Mouse (Mus musculus) midbrain, embryonic 14.5 days (tissue): ENCODE data around the gene Irs3. TPM values are rescaled to one million over a fixed set of nuclear protein-coding genes. Genes with fewer than 3 reads are reported as not detected.

Source experiments
- ATAC-seq: fragments of 200-750 bp; cut with Nextera tagmentation; 2 replicates; pipeline ENCODE4 v1.8.0; 2017; ENCODE audit warnings: moderate number of reproducible peaks, moderate library complexity; ENCODE audit not compliant: low FRiP score, low TSS enrichment
- DNase-seq: peaks from one replicate; pipeline ENCODE4 v3.0.0-alpha.2; 2015
- H3K27ac ChIP-seq: fragments of 300-500 bp; sonication (generic); replicated peaks from 2 replicates; pipeline ENCODE4 v1.5.1; 2014; ENCODE audit warnings: mild to moderate bottlenecking, low read depth, low read length, moderate library complexity
- H3K27me3 ChIP-seq: fragments of 300-500 bp; sonication (generic); 2 replicates; pipeline ENCODE4 v1.6.1; 2014; ENCODE audit warnings: low read length, control low read depth, mixed read lengths; ENCODE audit not compliant: control insufficient read depth, insufficient read depth
- H3K36me3 ChIP-seq: fragments of 300-500 bp; sonication (generic); 2 replicates; pipeline ENCODE4 v1.6.1; 2014; ENCODE audit warnings: low read length, control low read depth; ENCODE audit not compliant: control insufficient read depth, insufficient read depth
- H3K4me1 ChIP-seq: fragments of 300-500 bp; sonication (generic); 2 replicates; pipeline ENCODE4 v1.6.1; 2014; ENCODE audit warnings: mild to moderate bottlenecking, antibody characterized with exemption, low read length, control low read depth; ENCODE audit not compliant: control insufficient read depth, insufficient read depth
- H3K4me2 ChIP-seq: fragments of 300-500 bp; sonication (generic); 2 replicates; pipeline ENCODE4 v1.6.1; 2014; ENCODE audit warnings: mild to moderate bottlenecking, low read length, moderate library complexity
- H3K4me3 ChIP-seq: fragments of 300-500 bp; sonication (generic); replicated peaks from 2 replicates; pipeline ENCODE4 v1.5.1; 2014; ENCODE audit warnings: low read depth, low read length
- H3K9ac ChIP-seq: fragments of 300-500 bp; sonication (generic); replicated peaks from 2 replicates; pipeline ENCODE4 v1.6.1; 2014; ENCODE audit warnings: mild to moderate bottlenecking, low read length, moderate library complexity
- H3K9me3 ChIP-seq: fragments of 300-500 bp; sonication (generic); 2 replicates; pipeline ENCODE4 v1.6.1; 2016; ENCODE audit warnings: low read length, control low read depth, mixed read lengths; ENCODE audit not compliant: control insufficient read depth
- WGBS: fragments of 180-500 bp; shearing (Covaris S2); extraction: QIAGEN DNeasy Blood & Tissue Kit; methylation state at CpG from one replicate; pipeline ENCODE4 v1.1.7; 2014; 5-methylcytosine and 5-hydroxymethylcytosine counted together
- polyA plus RNA-seq: library from polyadenylated mRNA; unstranded; fragments of >200 nt; fragmentation: Nextera tagmentation; extraction: Ambion mirVana; gene quantifications from 2 replicates; pipeline ENCODE4 v1.2.1, GENCODE M21; 2014

The Irs3 gene
- polyA plus RNA-seq, 1 experiment from 2014 or later, result not detected

GRCm38 (mm10) chr5:137649669-137650571 lies 4.4 kb upstream of the Irs3 start:
- no peak for ATAC-seq
- H3K9me3 ChIP-seq, result no peaks in the 10 kb centered on the region
- peaks cover 26% of the 10 kb centered on the region for H3K36me3 ChIP-seq
- peaks cover 14% of the 10 kb centered on the region for H3K4me1 ChIP-seq
- WGBS, result 14% methylated on average over 18 of the region's 18 CpGs
- DNase-seq, result peak; percentile 39
- H3K4me2 ChIP-seq, result peak overlapping the region; percentile 38
- no peak overlapping the region for H3K4me3 ChIP-seq
- H3K9ac ChIP-seq, result no peak overlapping the region
- H3K27me3 ChIP-seq, result peaks cover 16% of the 10 kb centered on the region
- 0 out of 2 replicates have a peak overlapping the region, but pooled peaks have one; percentile 32 for H3K27ac ChIP-seq

DNA sequence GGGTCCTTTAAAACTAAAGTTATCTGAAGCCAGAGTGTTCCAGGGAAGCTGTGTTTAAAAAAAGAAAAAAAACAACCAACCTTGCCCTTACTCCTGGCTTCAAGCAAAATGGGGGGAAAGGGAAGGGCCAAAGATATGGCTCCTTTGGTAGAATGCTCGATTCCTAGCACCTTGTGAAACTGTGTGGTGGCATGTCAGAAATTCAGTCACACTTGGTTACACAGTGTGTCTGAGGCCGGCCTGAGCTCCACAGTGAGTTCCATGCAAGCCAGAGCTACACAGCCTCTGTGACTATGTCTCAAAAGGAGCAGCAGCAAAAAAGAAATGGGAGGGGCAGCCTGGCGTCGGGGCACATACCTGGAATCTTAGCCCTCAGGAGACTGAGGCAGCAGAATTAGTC lies 3.7 kb upstream of the Irs3 start:
- H3K4me1 ChIP-seq, result peaks cover 14% of the 10 kb centered on the region
- peaks cover 21% of the 10 kb centered on the region for H3K27me3 ChIP-seq
- no peak overlapping the region for H3K4me3 ChIP-seq
- no peak overlapping the region for H3K4me2 ChIP-seq
- DNase-seq, result no peak
- 0 out of 2 replicates have a peak overlapping the region, but pooled peaks have one; percentile 32 for H3K27ac ChIP-seq
- H3K9ac ChIP-seq, result no peak overlapping the region
- H3K9me3 ChIP-seq, result no peaks in the 10 kb centered on the region
- H3K36me3 ChIP-seq, result peaks cover 24% of the 10 kb centered on the region
- ATAC-seq, result no peak
- 14% methylated on average over 4 of the region's 4 CpGs for WGBS

DNA sequence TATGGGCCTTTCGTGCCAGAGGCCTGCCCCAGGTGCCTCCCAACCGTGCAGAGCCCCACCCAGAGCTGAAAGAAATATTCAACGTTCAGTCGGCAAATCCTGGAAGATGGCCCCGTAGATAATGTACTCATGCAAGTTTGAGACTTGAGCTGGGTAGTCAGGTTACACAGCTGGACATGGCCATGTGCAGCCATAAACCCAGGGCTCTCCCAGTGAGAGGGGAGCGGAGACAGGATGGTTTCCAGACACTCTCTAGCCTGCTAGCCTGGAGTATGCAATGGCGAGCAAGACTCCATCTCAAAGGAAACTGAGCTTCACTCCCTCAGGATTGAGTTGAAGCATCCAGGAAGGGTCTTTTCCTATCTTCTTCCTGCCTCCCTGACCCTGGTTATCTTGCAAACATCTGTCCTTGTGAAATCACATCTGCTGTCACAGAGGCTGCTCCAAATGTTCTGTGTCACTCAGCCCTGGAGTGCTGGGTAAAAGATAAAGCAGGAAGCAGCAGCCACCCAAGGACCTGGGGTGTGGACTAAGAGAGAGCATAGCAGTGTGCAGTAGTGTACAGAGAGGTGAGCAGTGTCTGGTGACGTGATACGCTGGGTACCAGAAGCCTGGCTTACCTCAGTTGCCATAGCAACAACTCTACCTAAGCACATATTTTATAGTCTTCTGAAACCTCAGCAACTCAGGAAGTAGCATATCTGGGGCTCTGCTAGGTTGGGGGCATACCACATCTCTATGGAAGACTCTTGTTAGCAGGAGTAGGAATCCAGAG lies 2.5 kb upstream of the Irs3 start:
- DNase-seq (peak; percentile 68), ATAC-seq (no peak)
- H3K9me3 ChIP-seq, result no peaks in the 10 kb centered on the region
- no peak overlapping the region for H3K27ac ChIP-seq
- H3K9ac ChIP-seq, result no peak overlapping the region
- H3K27me3 ChIP-seq, result peaks cover 29% of the 10 kb centered on the region
- H3K4me2 ChIP-seq, result no peak overlapping the region
- peaks cover 12% of the 10 kb centered on the region for H3K36me3 ChIP-seq
- WGBS, result 79% methylated on average over 9 of the region's 9 CpGs
- no peak overlapping the region for H3K4me3 ChIP-seq
- peaks cover 14% of the 10 kb centered on the region for H3K4me1 ChIP-seq

GRCm38 (mm10) chr5:137645091-137645651 lies 343 bp downstream of the Irs3 start:
- peak; percentile 56 for DNase-seq
- H3K27ac ChIP-seq, result no peak overlapping the region
- peak overlapping the region; percentile 19 for H3K4me3 ChIP-seq
- H3K36me3 ChIP-seq, result peaks cover 26% of the 10 kb centered on the region
- H3K4me1 ChIP-seq, result peaks cover 10% of the 10 kb centered on the region
- H3K4me2 ChIP-seq, result peak overlapping the region; percentile 38
- H3K27me3 ChIP-seq, result peaks cover 29% of the 10 kb centered on the region
- H3K9ac ChIP-seq, result no peak overlapping the region
- H3K9me3 ChIP-seq, result no peaks in the 10 kb centered on the region
- no peak for ATAC-seq
- 2% methylated on average over 44 of the region's 44 CpGs for WGBS

DNA sequence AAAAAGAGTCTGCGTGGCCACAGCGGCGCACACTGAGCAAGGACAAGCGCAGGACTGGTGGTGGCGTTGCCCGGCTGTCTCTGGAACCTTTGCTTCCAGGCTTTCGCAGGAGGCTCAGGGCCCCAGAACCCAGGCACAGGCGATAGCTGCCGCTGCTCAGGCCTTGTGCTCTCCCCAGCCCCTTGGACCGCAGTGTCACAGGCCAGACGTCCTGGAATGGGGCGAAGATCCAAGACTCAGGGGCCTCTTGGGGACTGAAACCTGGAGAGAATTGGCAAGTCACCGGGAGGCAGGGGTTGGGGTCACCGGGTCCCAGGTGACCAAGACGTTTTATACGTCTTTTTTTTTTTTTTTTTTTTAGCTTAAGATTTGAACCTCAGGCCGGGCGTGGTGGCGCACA lies 1.0 kb downstream of the Irs3 start:
- peaks cover 33% of the 10 kb centered on the region for H3K36me3 ChIP-seq
- no peak for ATAC-seq
- H3K4me3 ChIP-seq, result no peak overlapping the region
- peaks cover 3% of the 10 kb centered on the region for H3K4me1 ChIP-seq
- H3K9me3 ChIP-seq, result no peaks in the 10 kb centered on the region
- H3K27ac ChIP-seq, result no peak overlapping the region
- no peak overlapping the region; the same call in 1 of the 2 replicates for H3K9ac ChIP-seq
- DNase-seq, result no peak
- WGBS, result 32% methylated on average over 19 of the region's 19 CpGs
- no peak overlapping the region for H3K4me2 ChIP-seq
- H3K27me3 ChIP-seq, result peaks cover 29% of the 10 kb centered on the region

- Histone ChIP-seq H3K4me1 (no peaks in the 10 kb centered on the region; the same call in 1 of the 2 replicates), H3K36me3 (peaks cover 47% of the 10 kb centered on the region), H3K27ac (no peak overlapping the region), H3K9ac (no peak overlapping the region), H3K4me2 (no peak overlapping the region), H3K4me3 (no peak overlapping the region), H3K9me3 (no peaks in the 10 kb centered on the region), H3K27me3 (peaks cover 29% of the 10 kb centered on the region)
- 51% methylated on average over 4 of the region's 4 CpGs for WGBS
- ATAC-seq (no peak), DNase-seq (no peak)
These were observed 2.6 kb downstream of the Irs3 start for GRCm38 (mm10) chr5:137642886-137643285.

DNA sequence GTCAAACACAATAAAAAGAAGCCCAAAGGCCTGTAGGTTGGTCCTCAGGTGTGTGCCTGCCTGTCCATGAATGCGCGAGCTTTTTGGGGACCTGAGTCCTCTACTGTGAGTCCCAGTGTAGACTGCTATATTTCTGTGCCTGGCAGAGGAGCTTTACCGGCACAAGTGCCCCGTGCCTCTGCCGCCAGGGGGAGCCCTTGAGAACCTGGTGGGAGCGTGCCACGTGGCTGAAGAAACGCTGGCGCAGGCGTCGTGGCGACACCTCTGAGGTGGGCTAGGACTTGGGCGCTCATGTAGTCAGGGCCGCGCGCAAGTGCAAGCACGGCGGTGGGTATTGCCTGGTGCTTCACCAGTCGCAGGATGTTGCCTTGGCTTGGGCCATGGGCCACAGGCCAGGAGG lies 4.5 kb downstream of the Irs3 start, which contains the start of gene Sap25:
Gene Sap25 (plus strand): TSS at position 281 of the 400 bp plus-strand sequence.
- Histone ChIP-seq H3K9me3 (no peaks in the 10 kb centered on the region), H3K36me3 (peaks cover 65% of the 10 kb centered on the region), H3K4me3 (no peak within 1 kb of the TSS), H3K4me1 (no peaks in the 10 kb centered on the region), H3K27me3 (peaks cover 25% of the 10 kb centered on the region), H3K27ac (no peak within 1 kb of the TSS), H3K9ac (no peak within 1 kb of the TSS), H3K4me2 (no peak within 1 kb of the TSS)
- ATAC-seq, result no peak
- WGBS, result 86% methylated on average over 19 of the region's 19 CpGs
- DNase-seq, result no peak

- H3K4me2 ChIP-seq, result no peak overlapping the region
- H3K9ac ChIP-seq, result no peak overlapping the region
- peaks cover 11% of the 10 kb centered on the region for H3K27me3 ChIP-seq
- H3K27ac ChIP-seq, result no peak overlapping the region
- WGBS, result 90% methylated on average over 7 of the region's 7 CpGs
- no peaks in the 10 kb centered on the region for H3K4me1 ChIP-seq
- no peaks in the 10 kb centered on the region for H3K9me3 ChIP-seq
- no peak overlapping the region for H3K4me3 ChIP-seq
- ATAC-seq (no peak), DNase-seq (no peak)
- peaks cover 76% of the 10 kb centered on the region for H3K36me3 ChIP-seq
These were observed 6.0 kb downstream of the Irs3 start for GRCm38 (mm10) chr5:137639472-137639871.
